Mouse (Mus musculus): ENCODE data around the gene Olfr1328. TPM values are rescaled to one million over a fixed set of nuclear protein-coding genes. Genes with fewer than 3 reads are reported as not detected.

The Olfr1328 gene
- not detected in 2 replicates for polyA plus RNA-seq (2012)

GRCm38 (mm10) chr4:118938512-118938911, at the start of gene Olfr1328:
Gene Olfr1328 (minus strand): TSS chr4:118938612.

DNA sequence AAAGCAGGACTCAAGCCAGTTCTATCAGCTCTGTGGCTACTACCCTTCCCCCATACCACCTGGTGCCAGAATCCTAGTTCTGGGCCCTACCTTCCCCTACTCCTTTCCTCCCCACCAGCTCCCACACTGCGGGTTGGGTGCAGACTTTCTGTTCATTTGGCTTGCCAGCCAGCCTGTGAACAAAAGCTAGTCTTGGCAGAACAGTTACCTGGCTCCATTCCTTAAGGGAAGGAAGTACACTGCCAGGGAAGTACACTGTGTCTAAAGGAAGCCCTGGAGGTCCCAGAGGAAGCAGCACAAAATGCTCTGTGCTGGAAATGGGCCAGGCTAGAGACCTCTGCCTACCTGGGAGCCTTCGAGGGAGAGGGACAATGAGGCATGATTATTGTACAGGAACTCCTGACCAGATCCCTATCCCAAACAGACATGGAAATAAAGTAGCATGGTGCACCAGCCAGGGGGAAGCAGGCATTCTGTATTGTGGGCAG, 22.8 kb upstream of the Olfr1328 start, which contains the start of gene Lao1:
Gene Lao1 (plus strand): TSS at position 438 of the 488 bp plus-strand sequence.

GRCm38 (mm10) chr4:118917365-118917764, 21.0 kb downstream of the Olfr1328 start, which contains the start of gene Olfr1329:
Gene Olfr1329 (minus strand): TSS chr4:118917465.

DNA sequence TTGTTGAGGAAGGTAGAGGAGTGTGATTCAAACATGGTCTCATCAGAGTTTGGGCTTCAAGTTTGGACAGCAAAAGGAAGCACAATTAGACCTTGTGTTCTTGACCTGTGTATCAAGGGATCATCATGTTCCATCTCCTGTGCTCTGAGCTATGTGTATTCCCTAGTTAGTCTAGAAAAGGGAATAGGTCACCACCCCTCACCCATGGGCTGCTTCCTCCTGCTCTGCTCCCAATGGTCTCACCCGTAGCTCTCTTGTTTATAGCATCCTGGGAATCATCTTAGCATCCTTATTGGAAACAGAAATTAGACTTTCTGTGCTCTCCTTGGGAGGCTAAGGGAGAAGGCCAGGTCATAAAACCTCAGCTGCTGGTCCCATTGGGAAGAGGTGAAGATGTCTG, 50.1 kb downstream of the Olfr1328 start, which contains the start of gene Olfr1330:
Gene Olfr1330 (plus strand): TSS at position 301 of the 400 bp plus-strand sequence.

Other genes starting within 250 kb of the Olfr1328 start
- gene Olfr1342, start 245.9 kb downstream of the Olfr1328 start, polyA plus RNA-seq (2012): not detected in 2 replicates
- not detected in 2 replicates for gene Olfr1341, start 235.1 kb downstream of the Olfr1328 start, polyA plus RNA-seq (2012)
- not detected in 2 replicates for gene Olfr1340, start 218.5 kb downstream of the Olfr1328 start, polyA plus RNA-seq (2012)
- gene Olfr1339, start 206.4 kb downstream of the Olfr1328 start, polyA plus RNA-seq (2012): not detected in 2 replicates
- 0.02 TPM in 1 of 2 replicates, not detected in the other for gene Olfr1338, start 179.9 kb downstream of the Olfr1328 start, polyA plus RNA-seq (2012)
- not detected in 2 replicates for gene Olfr1337, start 156.0 kb downstream of the Olfr1328 start, polyA plus RNA-seq (2012)
- not detected in 2 replicates for gene Olfr1335, start 128.7 kb downstream of the Olfr1328 start, polyA plus RNA-seq (2012)
- not detected in 2 replicates for gene Olfr1333, start 102.3 kb downstream of the Olfr1328 start, polyA plus RNA-seq (2012)
- not detected in 2 replicates for gene Olfr1331, start 74.0 kb downstream of the Olfr1328 start, polyA plus RNA-seq (2012)
- not detected in 2 replicates for gene Olfr1330, start 50.0 kb downstream of the Olfr1328 start, polyA plus RNA-seq (2012)
- gene Olfr1329, start 21.1 kb downstream of the Olfr1328 start, polyA plus RNA-seq (2012): not detected in 2 replicates
- 0.09 TPM in 1 of 2 replicates, not detected in the other for gene Lao1, start 23.0 kb upstream of the Olfr1328 start, polyA plus RNA-seq (2012)
- gene Slc2a1, start 170.1 kb upstream of the Olfr1328 start, polyA plus RNA-seq (2012): 24.4 and 31.9 TPM in 2 replicates
- 5.0 and 5.8 TPM in 2 replicates for gene Zfp691, start 235.6 kb upstream of the Olfr1328 start, polyA plus RNA-seq (2012)